Mouse (Mus musculus) CH12.LX (cell line): ENCODE results near the gene Nfix. TPM values are rescaled to one million over a fixed set of nuclear protein-coding genes. Genes with fewer than 3 reads are reported as not detected.

Source experiments
- DNase-seq: peaks from one replicate; pipeline ENCODE4 v3.0.0-alpha.2; 2013; ENCODE audit errors: extremely low read depth
- H3K27ac ChIP-seq: 2 replicates; pipeline ENCODE4 v1.5.1; 2012; ENCODE audit warnings: low read depth, mild to moderate bottlenecking, control low read depth, moderate library complexity; ENCODE audit not compliant: insufficient read depth
- H3K27me3 ChIP-seq: replicated peaks from 2 replicates; pipeline ENCODE3; 2012; ENCODE audit warnings: inconsistent platforms
- H3K36me3 ChIP-seq, 2 experiments: replicated peaks in 1 of 2; 2 replicates each; pipeline versions ENCODE3 to v1.6.1; 2012; ENCODE audit warnings: inconsistent platforms in 1 of 2, low read length in 1 of 2, mild to moderate bottlenecking in 1 of 2, mixed read lengths in 1 of 2, moderate library complexity in 1 of 2; ENCODE audit not compliant: control insufficient read depth in 1 of 2, insufficient read depth in 1 of 2
- H3K4me1 ChIP-seq, 2 experiments: 2 replicates each; pipeline ENCODE4 v1.6.1; 2012; ENCODE audit warnings: inconsistent platforms in 1 of 2, moderate library complexity in 1 of 2; ENCODE audit not compliant: insufficient read depth in 2 of 2, control insufficient read depth in 1 of 2
- H3K4me2 ChIP-seq: 2 replicates; pipeline ENCODE4 v1.6.1; 2012; ENCODE audit warnings: low read depth, mild to moderate bottlenecking, control low read depth; ENCODE audit not compliant: poor library complexity, insufficient read depth, severe bottlenecking
- H3K4me3 ChIP-seq, 3 experiments: fragments of 150-350 bp in 1 of 3; sonication (generic) in 1 of 3; replicated peaks in 1 of 3; 2 replicates each; pipeline versions ENCODE3 to v1.5.1; 2011 to 2012; ENCODE audit warnings: low read depth in 2 of 3, low read length in 2 of 3, mild to moderate bottlenecking in 2 of 3, moderate library complexity in 2 of 3, control low read depth in 1 of 3, improper control_type of control experiment in 1 of 3, inconsistent platforms in 1 of 3, mixed read lengths in 1 of 3; ENCODE audit not compliant: poor library complexity in 1 of 3
- H3K79me2 ChIP-seq: replicated peaks from 2 replicates; pipeline ENCODE4 v1.6.1; 2012; ENCODE audit warnings: mild to moderate bottlenecking, moderate library complexity; ENCODE audit not compliant: control insufficient read depth, poor library complexity, insufficient read depth, severe bottlenecking; ENCODE audit errors: extremely low read depth
- H3K9ac ChIP-seq: 2 replicates; pipeline ENCODE4 v1.6.1; 2012; ENCODE audit warnings: low read depth, mild to moderate bottlenecking, control low read depth, moderate library complexity; ENCODE audit not compliant: insufficient read depth
- H3K9me3 ChIP-seq: replicated peaks from 2 replicates; pipeline ENCODE3; 2012; ENCODE audit warnings: low read length, inconsistent platforms, mixed read lengths
- CHD2 ChIP-seq: IDR thresholded peaks from 2 replicates; pipeline ENCODE4 v1.6.1; 2011; ENCODE audit warnings: low read length, improper control_type of control experiment
- CTCF ChIP-seq, 2 experiments: IDR thresholded peaks in 1 of 2; conservative IDR thresholded peaks in 1 of 2; 2 replicates each; pipeline ENCODE4 v1.5.1; 2011 to 2012; ENCODE audit warnings: low read depth in 2 of 2, low read length in 2 of 2, improper control_type of control experiment in 1 of 2, inconsistent platforms in 1 of 2, mild to moderate bottlenecking in 1 of 2, moderate library complexity in 1 of 2
- EP300 ChIP-seq: IDR thresholded peaks from 2 replicates; pipeline ENCODE4 v1.6.1; 2011; ENCODE audit warnings: low read length, improper control_type of control experiment
- ETS1 ChIP-seq: conservative IDR thresholded peaks from 2 replicates; pipeline ENCODE4 v1.6.1; 2012; ENCODE audit warnings: low read depth, mild to moderate bottlenecking, inconsistent platforms, low read length, improper control_type of control experiment, moderate library complexity
- JUN ChIP-seq: IDR thresholded peaks from 2 replicates; pipeline ENCODE4 v1.6.1; 2011; ENCODE audit warnings: low read depth, mild to moderate bottlenecking, low read length, improper control_type of control experiment, moderate library complexity; ENCODE audit not compliant: insufficient read depth
- MXI1 ChIP-seq: IDR thresholded peaks from 2 replicates; pipeline ENCODE4 v1.6.1; 2011; ENCODE audit warnings: mild to moderate bottlenecking, low read depth, low read length, improper control_type of control experiment
- NRF1 ChIP-seq: IDR thresholded peaks from 2 replicates; pipeline ENCODE4 v1.6.1; 2014; ENCODE audit warnings: low read depth, mild to moderate bottlenecking, inconsistent platforms, low read length, improper control_type of control experiment, moderate library complexity
- PAX5 ChIP-seq: IDR thresholded peaks from 2 replicates; pipeline ENCODE4 v1.6.1; 2012; ENCODE audit warnings: low read length, inconsistent platforms, mixed read lengths
- POLR2A ChIP-seq: IDR thresholded peaks from 2 replicates; pipeline ENCODE4 v1.6.1; 2011; ENCODE audit warnings: low read depth, mild to moderate bottlenecking, improper control_type of control experiment, low read length
- POLR2AphosphoS2 ChIP-seq: IDR thresholded peaks from 2 replicates; pipeline ENCODE4 v1.6.1; 2011; ENCODE audit warnings: low read depth, low read length, improper control_type of control experiment
- TBP ChIP-seq: conservative IDR thresholded peaks from 2 replicates; pipeline ENCODE4 v1.6.1; 2011; ENCODE audit warnings: low read depth, low read length, improper control_type of control experiment
- TCF12 ChIP-seq: IDR thresholded peaks from 2 replicates; pipeline ENCODE4 v1.6.1; 2014; ENCODE audit warnings: low read depth, mild to moderate bottlenecking, inconsistent platforms, low read length, improper control_type of control experiment
- ZKSCAN1 ChIP-seq: IDR thresholded peaks from 2 replicates; pipeline ENCODE4 v1.6.1; 2012; ENCODE audit warnings: low read depth, inconsistent platforms, low read length, improper control_type of control experiment, borderline replicate concordance
- dilution Hi-C: fragments of 300-500 bp; cut with MboI; formaldehyde crosslinking; loops from 2 replicates; pipeline ENCODE4 v1.14.3; 2020; ENCODE audit warnings: low sequenced_read_pairs; ENCODE audit not compliant: extremely low pct_unique_long_range_greater_than_20kb, extremely low pct_ligation_motif_present
- in situ Hi-C: fragments of 300-500 bp; cut with MboI; formaldehyde crosslinking; loops from 3 replicates; pipeline ENCODE4 v1.14.3; 2019; ENCODE audit warnings: low sequenced_read_pairs, low pct_ligation_motif_present, low pct_unique_long_range_greater_than_20kb, mixed read lengths
- polyA plus RNA-seq: library from polyadenylated mRNA; unstranded; fragments of >175 nt; gene quantifications from 2 replicates; pipeline ENCODE4 v1.2.1, GENCODE M21; 2012; ENCODE audit warnings: low read depth; ENCODE audit not compliant: insufficient read length
- total RNA-seq, 2 experiments: library from RNA; depleted of rRNA; stranded (reverse); fragments of 300-350 nt in 1 of 2; fragments of >200 nt in 1 of 2; gene quantifications; 2 replicates each; pipeline ENCODE4 v1.2.3; 2012 to 2014

The Nfix gene
- total and polyA plus RNA-seq, 3 experiments: 0.09 to 10.5 (median 1.1) TPM

DNA sequence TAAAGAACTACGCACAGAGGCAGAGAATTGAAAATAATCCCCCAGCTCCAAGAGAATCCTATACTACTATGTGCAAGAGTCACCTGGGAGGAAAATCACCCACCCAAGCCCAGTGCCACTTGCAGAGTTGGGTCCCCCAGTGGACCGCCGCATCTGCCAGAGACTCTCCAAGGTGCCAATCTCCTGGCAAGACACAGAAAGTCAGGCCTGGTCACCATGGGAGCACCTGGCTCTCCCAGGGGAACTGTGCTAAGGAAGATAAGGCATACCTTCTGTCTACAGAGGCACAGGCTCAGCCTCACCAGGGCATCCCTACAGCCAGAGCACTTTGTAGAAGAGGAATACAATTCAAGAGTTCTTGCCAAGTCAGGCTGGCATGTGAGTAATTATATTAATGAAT, 41.8 kb downstream of the Nfix start:
- in situ Hi-C loops (no loop called here), dilution Hi-C loops (no loop called here)
- H3K27me3 ChIP-seq: peaks cover 67% of the 10 kb centered on the region

DNA sequence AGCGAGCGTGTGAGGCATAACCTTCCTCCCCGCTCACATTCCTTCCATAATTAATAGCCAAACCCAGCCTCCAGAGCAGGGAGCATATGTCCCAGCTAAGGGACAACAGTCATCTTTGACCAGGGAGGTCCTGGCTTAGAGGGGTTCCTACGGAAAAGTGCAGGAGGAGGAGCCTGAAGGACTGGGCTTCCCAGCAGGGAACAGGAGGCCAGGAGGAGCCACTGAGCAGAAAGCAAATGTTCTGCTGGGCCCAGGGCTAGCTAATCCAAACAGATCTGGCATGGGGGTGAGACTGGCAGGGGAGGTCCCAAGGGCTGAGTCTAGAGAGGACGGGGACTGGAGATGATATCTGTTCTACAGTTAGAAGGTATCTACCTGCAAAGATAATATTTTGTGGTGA, 42.6 kb downstream of the Nfix start:
- no peak for TF ChIP-seq ETS1
- TF ChIP-seq MXI1: no peak
- TF ChIP-seq POLR2A: no peak
- TF ChIP-seq TBP: no peak
- TF ChIP-seq ZKSCAN1: no peak
- TF ChIP-seq TCF12: no peak
- TF ChIP-seq POLR2AphosphoS2: no peak
- TF ChIP-seq EP300: no peak
- in situ Hi-C loops: no loop called here
- Histone ChIP-seq H3K4me2 (no peak overlapping the region), H3K4me3 (no peak overlapping the region), H3K36me3 (no peaks in the 10 kb centered on the region), H3K9ac (no peak overlapping the region), H3K9me3 (no peaks in the 10 kb centered on the region), H3K27me3 (peaks cover 67% of the 10 kb centered on the region), H3K4me1 (peaks cover 5 to 8% of the 10 kb centered on the region in 2 experiments), H3K27ac (no peak overlapping the region), H3K79me2 (no peaks in the 10 kb centered on the region)
- dilution Hi-C loops: no loop called here
- DNase-seq: no peak

More for the DNA sequence above, 41.8 kb downstream of the Nfix start:
- peaks cover 5 to 8% of the 10 kb centered on the region in 2 experiments for H3K4me1 ChIP-seq
- TF ChIP-seq CTCF (conservative IDR thresholded peaks at IDR 0.05 in 1 of 2, IDR thresholded peaks at IDR 0.05 in 1 of 2; ENCODE audit: low read depth in 2 of 2, low read length in 2 of 2) (no peak), NRF1 (no peak), PAX5 (no peak)
- H3K9ac ChIP-seq: no peak overlapping the region
- no peaks in the 10 kb centered on the region for H3K36me3 ChIP-seq
- no peaks in the 10 kb centered on the region for H3K9me3 ChIP-seq
- H3K4me3 ChIP-seq: no peak overlapping the region
- H3K79me2 ChIP-seq: no peaks in the 10 kb centered on the region
- no peak overlapping the region for H3K27ac ChIP-seq
- no peak overlapping the region for H3K4me2 ChIP-seq
- DNase-seq: no peak

- dilution Hi-C loops: no loop called here
Observed at GRCm38 (mm10) chr8:84752734-84753582, 47.2 kb downstream of the Nfix start.

More at GRCm38 (mm10) chr8:84752734-84753582, 47.2 kb downstream of the Nfix start:
- Histone ChIP-seq H3K36me3 (no peaks in the 10 kb centered on the region), H3K9ac (no peak overlapping the region), H3K4me2 (no peak overlapping the region), H3K4me3 (no peak overlapping the region), H3K9me3 (no peaks in the 10 kb centered on the region), H3K4me1 (no peaks in the 10 kb centered on the region), H3K79me2 (no peaks in the 10 kb centered on the region), H3K27ac (no peak overlapping the region), H3K27me3 (peaks cover 70% of the 10 kb centered on the region)
- in situ Hi-C loops: no loop called here
- TF ChIP-seq JUN (no peak), CHD2 (no peak)
- DNase-seq: no peak
